Mouse (Mus musculus) lung, postnatal 0 days (tissue): ENCODE measurements around the gene Ankrd27.

ENCODE experiments used
- CTCF ChIP-seq: IDR thresholded peaks from 2 replicates; pipeline ENCODE4 v1.5.1; 2016; ENCODE audit warnings: antibody characterized with exemption, mild to moderate bottlenecking
- EP300 ChIP-seq: IDR thresholded peaks from 2 replicates; pipeline ENCODE4 v1.6.1; 2016; ENCODE audit warnings: antibody characterized with exemption, mild to moderate bottlenecking, control low read depth

DNA sequence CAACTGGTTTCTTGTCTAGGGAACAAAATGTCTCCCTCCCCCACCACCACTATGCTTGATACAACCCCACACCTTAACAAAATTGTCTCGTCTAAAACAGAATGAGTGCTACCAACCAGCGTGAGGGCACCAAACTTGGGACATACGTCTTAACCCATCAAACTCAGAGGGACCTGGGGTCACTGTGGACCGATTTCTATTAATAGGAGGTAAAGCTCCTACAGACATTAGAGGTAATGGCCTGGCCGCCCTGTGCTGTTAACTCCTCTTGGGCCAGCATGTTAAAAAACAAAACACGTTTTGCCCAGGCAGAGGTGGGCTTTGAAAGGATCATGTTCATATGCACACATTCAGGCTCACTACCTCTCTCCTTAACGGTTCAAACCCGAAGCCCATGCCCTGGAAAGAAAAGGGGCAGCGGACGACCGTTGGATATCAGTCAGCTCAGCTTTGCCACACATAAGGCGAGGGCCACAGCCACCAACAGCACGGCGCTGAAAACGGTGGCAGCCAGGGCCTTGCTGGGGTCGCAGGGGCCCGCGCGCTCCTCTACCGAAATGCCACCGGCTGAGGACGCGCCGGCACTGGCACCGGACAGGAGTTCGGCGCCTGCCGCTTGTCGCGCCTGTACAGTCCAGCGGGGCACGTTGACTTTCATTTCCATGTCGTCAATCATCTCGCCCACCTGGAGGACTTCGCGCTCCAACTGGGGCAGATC is 1.8 kb upstream of the Ankrd27 start:
- no peak for TF ChIP-seq EP300
- TF ChIP-seq CTCF: no peak
